Mouse (Mus musculus) forebrain, postnatal 0 days (tissue): ENCODE measurements at regions not wholly inside any gene's neighbourhood (a gene's known extent, or its start where the extent isn't known, plus 50 kb on each side); places are given as distances from the start of the nearest gene placed in this dataset.

Experiments
- ATAC-seq: fragments of 200-750 bp; cut with Nextera tagmentation; 2 replicates; pipeline ENCODE4 v1.8.0; 2017; ENCODE audit warnings: mild to moderate bottlenecking, moderate library complexity
- DNase-seq: peaks from one replicate; pipeline ENCODE4 v3.0.0-alpha.2; 2015
- H3K27ac ChIP-seq: fragments of 300-500 bp; sonication (generic); 2 replicates; pipeline ENCODE4 v1.5.1; 2014; ENCODE audit warnings: low read depth, mild to moderate bottlenecking, antibody characterized with exemption, low read length, moderate library complexity, mixed read lengths
- H3K27me3 ChIP-seq: fragments of 300-500 bp; sonication (generic); 2 replicates; pipeline ENCODE4 v1.6.1; 2014; ENCODE audit warnings: mild to moderate bottlenecking, low read length, mixed read lengths; ENCODE audit not compliant: insufficient read depth
- H3K36me3 ChIP-seq: fragments of 300-500 bp; sonication (generic); 2 replicates; pipeline ENCODE4 v1.6.1; 2014; ENCODE audit warnings: mild to moderate bottlenecking, moderate library complexity; ENCODE audit not compliant: insufficient read depth
- H3K4me1 ChIP-seq: fragments of 300-500 bp; sonication (generic); 2 replicates; pipeline ENCODE4 v1.6.1; 2014; ENCODE audit warnings: antibody characterized with exemption; ENCODE audit not compliant: insufficient read depth
- H3K4me2 ChIP-seq: fragments of 300-500 bp; sonication (generic); 2 replicates; pipeline ENCODE4 v1.6.1; 2014; ENCODE audit warnings: low read depth, mild to moderate bottlenecking, moderate library complexity
- H3K4me3 ChIP-seq: fragments of 300-500 bp; sonication (generic); 2 replicates; pipeline ENCODE4 v1.5.1; 2014; ENCODE audit warnings: low read depth, low read length, mixed read lengths
- H3K9ac ChIP-seq: fragments of 300-500 bp; sonication (generic); 2 replicates; pipeline ENCODE4 v1.6.1; 2014; ENCODE audit warnings: mild to moderate bottlenecking
- H3K9me3 ChIP-seq: fragments of 300-500 bp; sonication (generic); 2 replicates; pipeline ENCODE4 v1.6.1; 2016; ENCODE audit warnings: low read length
- CTCF ChIP-seq: sonication (generic); IDR thresholded peaks from 2 replicates; pipeline ENCODE4 v1.5.1; 2016; ENCODE audit warnings: antibody characterized with exemption, control low read depth, low read depth
- WGBS: fragments of 180-500 bp; shearing (Covaris S2); extraction: QIAGEN DNeasy Blood & Tissue Kit; methylation state at CpG from one replicate; pipeline ENCODE4 v1.1.7; 2014; 5-methylcytosine and 5-hydroxymethylcytosine counted together

GRCm38 (mm10) chr4:12376797-12377570 lies 205.2 kb upstream of the Fam92a start:
- Histone ChIP-seq H3K4me3 (no peak overlapping the region), H3K4me2 (no peak overlapping the region), H3K4me1 (no peaks in the 10 kb centered on the region), H3K9me3 (no peaks in the 10 kb centered on the region), H3K27me3 (no peaks in the 10 kb centered on the region), H3K36me3 (no peaks in the 10 kb centered on the region), H3K27ac (no peak overlapping the region), H3K9ac (no peak overlapping the region)
- DNase-seq: no peak
- 78% methylated on average over 5 of the region's 5 CpGs for WGBS
- no peak for ATAC-seq
- TF ChIP-seq CTCF: no peak

- H3K27me3 ChIP-seq: no peaks in the 10 kb centered on the region
- DNase-seq (no peak), ATAC-seq (no peak)
- no peak overlapping the region for H3K4me2 ChIP-seq
- H3K9ac ChIP-seq: no peak overlapping the region
- H3K4me1 ChIP-seq: no peaks in the 10 kb centered on the region
- no peaks in the 10 kb centered on the region for H3K36me3 ChIP-seq
- no peaks in the 10 kb centered on the region for H3K9me3 ChIP-seq
- TF ChIP-seq CTCF: no peak
- no peak overlapping the region for H3K27ac ChIP-seq
- H3K4me3 ChIP-seq: no peak overlapping the region
- 29% methylated on average over 2 of the region's 2 CpGs for WGBS
These were observed 197.7 kb upstream of the Fam92a start for GRCm38 (mm10) chr4:12369551-12369950.

GRCm38 (mm10) chr4:12356992-12357634 lies 185.3 kb upstream of the Fam92a start:
- TF ChIP-seq CTCF: no peak
- Histone ChIP-seq H3K4me3 (no peak overlapping the region), H3K4me2 (no peak overlapping the region), H3K27me3 (no peaks in the 10 kb centered on the region), H3K9ac (no peak overlapping the region), H3K36me3 (no peaks in the 10 kb centered on the region), H3K27ac (no peak overlapping the region), H3K9me3 (no peaks in the 10 kb centered on the region), H3K4me1 (no peaks in the 10 kb centered on the region)
- ATAC-seq (no peak), DNase-seq (no peak)
- 24% methylated on average over 2 of the region's 2 CpGs for WGBS

GRCm38 (mm10) chr4:12353337-12353856 lies 181.6 kb upstream of the Fam92a start:
- no peaks in the 10 kb centered on the region for H3K27me3 ChIP-seq
- TF ChIP-seq CTCF: no peak
- H3K4me2 ChIP-seq: no peak overlapping the region
- no peaks in the 10 kb centered on the region for H3K9me3 ChIP-seq
- no peak overlapping the region for H3K9ac ChIP-seq
- H3K27ac ChIP-seq: no peak overlapping the region
- ATAC-seq: peak; percentile 54; the same call in 1 of the 2 replicates
- H3K36me3 ChIP-seq: no peaks in the 10 kb centered on the region
- H3K4me3 ChIP-seq: no peak overlapping the region
- WGBS: 34% methylated on average over 3 of the region's 3 CpGs
- H3K4me1 ChIP-seq: no peaks in the 10 kb centered on the region
- DNase-seq: peak; percentile 32

GRCm38 (mm10) chr4:12339236-12339635 lies 167.4 kb upstream of the Fam92a start:
- Histone ChIP-seq H3K9me3 (no peaks in the 10 kb centered on the region), H3K27me3 (no peaks in the 10 kb centered on the region), H3K4me3 (no peak overlapping the region), H3K9ac (no peak overlapping the region), H3K27ac (no peak overlapping the region), H3K36me3 (no peaks in the 10 kb centered on the region), H3K4me2 (no peak overlapping the region), H3K4me1 (no peaks in the 10 kb centered on the region)
- ATAC-seq (no peak), DNase-seq (no peak)
- TF ChIP-seq CTCF: no peak
- 66% methylated on average over 1 of the region's 1 CpGs for WGBS

GRCm38 (mm10) chr4:12334832-12335587 lies 163.2 kb upstream of the Fam92a start:
- 45% methylated on average over 7 of the region's 7 CpGs for WGBS
- Histone ChIP-seq H3K4me1 (no peaks in the 10 kb centered on the region), H3K9me3 (no peaks in the 10 kb centered on the region), H3K27ac (peak overlapping the region; percentile 51), H3K27me3 (no peaks in the 10 kb centered on the region), H3K9ac (no peak overlapping the region), H3K4me3 (no peak overlapping the region), H3K4me2 (peak overlapping the region; percentile 23), H3K36me3 (no peaks in the 10 kb centered on the region)
- peak; percentile 70 for DNase-seq
- TF ChIP-seq CTCF: no peak
- ATAC-seq: peak; percentile 85
